Mouse (Mus musculus): Measurements from ENCODE around the gene Zfy1. TPM values are rescaled to one million over a fixed set of nuclear protein-coding genes. Genes with fewer than 3 reads are reported as not detected.
"Not testable (repeated sequence)": the region's sequence is repeated elsewhere in the genome, so short reads cannot be mapped to it uniquely, and the experiment has no call there.

The Zfy1 gene
- total RNA-seq (2022) = not detected

DNA sequence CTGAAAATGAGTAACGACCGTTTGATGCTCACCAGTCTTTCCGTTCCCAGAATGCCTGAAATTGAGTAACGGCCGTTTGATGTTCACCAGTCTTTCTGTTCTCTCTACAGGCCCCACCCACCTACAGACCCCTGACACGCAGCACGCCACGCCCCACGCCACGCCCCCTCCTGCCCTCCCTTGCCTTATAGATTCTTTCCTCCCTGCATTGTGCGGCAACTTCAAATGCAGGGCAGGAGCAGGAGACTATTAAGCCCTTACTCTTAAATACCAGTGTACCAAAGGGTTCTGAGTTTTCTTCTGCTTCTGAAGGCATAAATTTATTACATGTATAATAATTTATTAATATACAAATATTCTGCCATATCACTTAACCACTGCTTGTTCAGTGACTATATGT, at the start of gene Zfy1:
TSS of gene Zfy1 (minus strand) at position 101 of the 400 bp plus-strand sequence.
- DNase-seq (ENCODE audit: low spot score in 2 of 2) = not testable (repeated sequence)

GRCm38 (mm10) chrY:818396-818795, 21.2 kb upstream of the Zfy1 start, which contains the start of gene Uba1y:
TSS of gene Uba1y (plus strand) at chrY:818649.
- DNase-seq (ENCODE audit: low spot score in 2 of 2) = no peak

- DNase-seq (ENCODE audit: low spot score in 2 of 2) = no peak
Observed at GRCm38 (mm10) chrY:808991-809661, 11.9 kb upstream of the Zfy1 start.

Other genes with a start within 250 kb of the Zfy1 start
- gene Uba1y, start 21.2 kb upstream of the Zfy1 start, total RNA-seq (2022) = under 1 TPM in 1 of 4 experiments, not detected in 3; 0.11 TPM
- 10 to 100 TPM in 2 of 4 experiments, not detected in 2; 16.8 to 17.0 TPM for gene Kdm5d, start 100.4 kb upstream of the Zfy1 start, total RNA-seq (2022)
- 10 to 100 TPM in 2 of 4 experiments, not detected in 2; 52.2 to 55.8 TPM for gene Eif2s3y, start 213.1 kb upstream of the Zfy1 start, total RNA-seq (2022)

All from left cerebral cortex, adult 8-10 months (tissue).